Mouse (Mus musculus) hindlimb bud, embryonic 11.5 days (tissue): ENCODE measurements at regions not wholly inside any gene's neighbourhood (a gene's known extent, or its start where the extent isn't known, plus 50 kb on each side); places are given as distances from the start of the nearest gene placed in this dataset.

Experiments
- DNase-seq: peaks from one replicate; pipeline ENCODE4 v3.0.0-alpha.2; 2012; ENCODE audit warnings: low read depth, low spot score; ENCODE audit errors: extremely low spot score

- DNase-seq: no peak
Measured at GRCm38 (mm10) chr1:128680538-128680937, 88.4 kb upstream of the Cxcr4 start.

GRCm38 (mm10) chr1:128680012-128680411 is 87.9 kb upstream of the Cxcr4 start:
- DNase-seq: no peak

GRCm38 (mm10) chr1:128679005-128679980 is 87.2 kb upstream of the Cxcr4 start:
- no peak for DNase-seq

- DNase-seq: no peak
Measured at GRCm38 (mm10) chr1:128675538-128675937, 83.4 kb upstream of the Cxcr4 start.

- no peak for DNase-seq
Measured at GRCm38 (mm10) chr1:128672306-128672705, 80.2 kb upstream of the Cxcr4 start.

GRCm38 (mm10) chr1:128671495-128671894 is 79.4 kb upstream of the Cxcr4 start:
- DNase-seq: no peak

- no peak for DNase-seq
Measured at GRCm38 (mm10) chr1:128671016-128671415, 78.9 kb upstream of the Cxcr4 start.

GRCm38 (mm10) chr1:128669241-128669666 is 77.2 kb upstream of the Cxcr4 start:
- DNase-seq: no peak

GRCm38 (mm10) chr1:128668718-128669117 is 76.6 kb upstream of the Cxcr4 start:
- DNase-seq: no peak

GRCm38 (mm10) chr1:128667121-128667762 is 75.1 kb upstream of the Cxcr4 start:
- DNase-seq: no peak

GRCm38 (mm10) chr1:128663207-128663606 is 71.1 kb upstream of the Cxcr4 start:
- DNase-seq: no peak

GRCm38 (mm10) chr1:128659857-128660256 is 67.8 kb upstream of the Cxcr4 start:
- DNase-seq: no peak

- no peak for DNase-seq
Measured at GRCm38 (mm10) chr1:128658802-128659201, 66.7 kb upstream of the Cxcr4 start.

- no peak for DNase-seq
Measured at GRCm38 (mm10) chr1:128654099-128654862, 62.2 kb upstream of the Cxcr4 start.

- DNase-seq: no peak
Measured at GRCm38 (mm10) chr1:128650596-128650995, 58.5 kb upstream of the Cxcr4 start.

GRCm38 (mm10) chr1:128649490-128650178 is 57.5 kb upstream of the Cxcr4 start:
- no peak for DNase-seq

- DNase-seq: no peak
Measured at GRCm38 (mm10) chr1:128643316-128643776, 51.3 kb upstream of the Cxcr4 start.

- DNase-seq: no peak
Measured at GRCm38 (mm10) chr1:128642212-128642611, 50.1 kb upstream of the Cxcr4 start.
